Mouse (Mus musculus) brain, embryonic 18.5 days (tissue): ENCODE measurements around the gene Akap12.

ENCODE experiments used
- DNase-seq: peaks from one replicate; pipeline ENCODE4 v3.0.0-alpha.2; 2012; ENCODE audit warnings: low read depth, low spot score

Akap12 gene

DNA sequence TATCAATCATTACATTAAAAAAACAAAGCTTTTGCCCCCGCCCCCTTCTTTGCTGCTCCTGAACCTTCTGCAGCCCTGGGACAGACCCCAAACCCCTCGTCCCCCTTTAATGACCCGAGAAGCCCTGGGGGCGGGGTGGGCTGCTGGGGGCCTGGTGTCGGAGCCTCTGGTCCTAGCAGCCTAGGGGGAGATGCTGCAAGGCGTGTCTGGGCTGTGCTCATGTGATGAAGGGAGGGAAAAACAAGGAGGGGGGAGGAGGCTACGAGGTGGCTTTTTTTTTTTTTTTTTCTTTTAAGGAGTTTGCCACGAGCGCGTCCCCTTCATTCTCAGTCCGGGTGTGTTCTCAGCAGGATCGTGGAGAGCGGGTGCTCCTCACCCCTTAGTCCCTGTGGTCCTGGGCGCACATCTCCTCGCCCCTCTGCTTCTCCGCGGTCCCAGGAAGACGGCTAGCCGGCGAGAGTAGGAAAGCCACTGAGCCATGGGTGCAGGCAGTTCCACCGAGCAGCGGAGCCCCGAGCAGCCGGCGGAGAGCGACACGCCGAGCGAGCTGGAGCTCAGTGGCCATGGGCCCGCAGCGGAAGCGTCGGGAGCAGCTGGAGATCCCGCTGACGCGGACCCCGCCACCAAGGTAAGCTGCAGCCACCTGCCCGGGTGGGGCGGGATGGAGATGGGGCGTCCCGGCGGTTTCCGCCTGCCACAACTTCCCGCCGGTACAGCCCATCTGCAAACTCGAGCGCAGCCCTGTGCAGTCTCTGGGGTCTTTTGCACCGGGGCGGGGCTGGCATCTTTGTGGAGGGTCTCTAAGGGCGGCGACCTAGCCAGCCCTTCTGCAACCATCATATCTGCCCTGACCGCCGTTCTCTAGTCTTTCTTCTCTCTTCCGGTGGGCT, at the start of gene Akap12:
TSS of gene Akap12 (plus strand) at position 340 of the 890 bp plus-strand sequence.
- no peak for DNase-seq

DNA sequence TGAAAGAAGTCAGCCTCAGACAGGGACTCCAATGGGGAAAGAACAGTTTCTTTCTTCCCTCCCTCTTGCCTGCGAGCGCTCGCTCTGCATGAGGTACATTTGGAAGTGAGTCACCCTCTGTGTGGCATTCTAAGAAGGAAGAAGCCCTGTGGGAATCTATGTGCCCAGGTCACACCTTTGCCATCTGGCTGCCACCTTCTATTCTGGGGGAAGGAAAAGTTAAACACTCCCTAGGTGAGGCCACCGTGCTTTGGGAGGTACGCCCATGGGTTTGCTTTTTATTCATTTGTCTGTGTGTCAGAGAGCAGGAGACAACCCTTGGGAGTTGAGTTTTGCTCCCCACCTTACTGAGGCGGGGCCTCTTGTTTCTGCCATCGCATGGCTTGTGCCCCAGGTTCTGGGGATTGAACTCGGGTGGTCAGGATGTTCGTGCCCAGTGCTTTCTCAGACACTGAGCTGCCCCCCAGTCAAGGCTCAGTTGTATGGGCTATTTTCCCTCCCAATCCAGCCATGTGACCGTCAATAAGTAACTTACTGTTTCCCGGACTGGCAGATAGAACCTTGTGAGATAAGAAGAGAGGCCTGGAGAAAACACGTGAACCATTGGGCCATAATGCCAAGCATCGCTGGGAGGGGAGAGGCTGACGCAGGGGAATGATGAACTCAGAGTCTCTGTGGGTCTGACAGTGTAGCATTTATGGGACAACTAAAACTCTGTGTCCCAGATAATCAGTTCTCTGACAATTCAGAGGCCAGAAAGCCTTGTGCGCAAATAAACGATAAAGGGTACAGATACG, 35.4 kb upstream of the Akap12 start:
- no peak for DNase-seq

DNA sequence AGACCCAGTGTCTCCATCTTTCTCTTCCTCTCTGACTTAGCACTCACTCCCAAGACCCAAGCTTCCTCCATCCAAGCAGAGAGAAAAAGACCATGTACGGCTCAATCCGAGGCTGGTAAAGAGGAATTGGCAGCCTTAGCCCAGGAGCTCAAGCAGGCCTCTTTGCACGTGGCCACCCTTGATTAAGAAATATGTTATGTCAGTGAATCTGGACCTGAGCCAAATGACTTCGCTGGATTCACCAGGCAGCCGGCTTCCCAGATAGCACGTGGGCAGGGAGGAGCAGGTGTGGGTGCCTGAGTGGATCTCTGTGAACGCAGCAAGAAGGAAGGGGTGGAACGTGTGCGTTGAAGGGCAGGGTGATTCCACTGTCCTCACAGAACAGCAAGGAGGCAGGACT, 33.1 kb upstream of the Akap12 start:
- no peak for DNase-seq

DNA sequence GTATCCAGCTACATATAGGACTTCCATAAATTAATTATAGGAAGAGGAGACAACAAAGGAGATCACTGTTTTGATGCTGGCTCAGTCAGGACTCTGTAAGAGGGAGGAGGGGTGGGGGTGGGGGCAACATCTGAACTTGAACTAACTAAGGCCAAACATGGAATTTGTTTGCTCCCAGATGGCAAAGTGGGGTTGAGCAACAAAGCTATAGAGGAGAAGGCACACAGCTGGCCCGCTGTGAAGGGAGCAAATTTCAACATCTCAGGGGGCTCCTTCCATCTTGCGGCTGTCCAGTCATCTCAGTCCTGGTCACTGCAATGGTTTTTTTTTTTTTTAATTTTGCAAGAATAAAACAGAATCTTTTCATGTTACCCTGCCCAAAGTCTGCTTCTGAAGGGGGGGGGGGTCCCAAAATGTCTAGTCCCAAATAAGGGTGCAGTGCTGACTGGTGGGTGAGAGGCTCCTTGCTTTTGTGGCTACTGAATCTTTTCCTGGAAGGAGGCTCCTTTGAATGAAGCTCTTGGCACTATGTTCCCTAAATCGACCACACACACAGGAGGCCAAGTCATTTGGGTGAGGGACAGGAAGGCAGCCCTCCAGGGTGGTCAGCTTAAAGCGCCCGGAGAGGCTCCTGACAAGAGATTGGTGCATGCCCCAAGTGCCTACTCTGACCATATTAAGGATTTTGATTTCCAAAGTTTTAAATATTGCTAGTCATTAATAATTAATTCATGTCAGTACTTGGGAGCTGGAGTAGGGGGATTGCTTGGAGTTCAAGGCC, 26.2 kb upstream of the Akap12 start:
- DNase-seq, result no peak

DNA sequence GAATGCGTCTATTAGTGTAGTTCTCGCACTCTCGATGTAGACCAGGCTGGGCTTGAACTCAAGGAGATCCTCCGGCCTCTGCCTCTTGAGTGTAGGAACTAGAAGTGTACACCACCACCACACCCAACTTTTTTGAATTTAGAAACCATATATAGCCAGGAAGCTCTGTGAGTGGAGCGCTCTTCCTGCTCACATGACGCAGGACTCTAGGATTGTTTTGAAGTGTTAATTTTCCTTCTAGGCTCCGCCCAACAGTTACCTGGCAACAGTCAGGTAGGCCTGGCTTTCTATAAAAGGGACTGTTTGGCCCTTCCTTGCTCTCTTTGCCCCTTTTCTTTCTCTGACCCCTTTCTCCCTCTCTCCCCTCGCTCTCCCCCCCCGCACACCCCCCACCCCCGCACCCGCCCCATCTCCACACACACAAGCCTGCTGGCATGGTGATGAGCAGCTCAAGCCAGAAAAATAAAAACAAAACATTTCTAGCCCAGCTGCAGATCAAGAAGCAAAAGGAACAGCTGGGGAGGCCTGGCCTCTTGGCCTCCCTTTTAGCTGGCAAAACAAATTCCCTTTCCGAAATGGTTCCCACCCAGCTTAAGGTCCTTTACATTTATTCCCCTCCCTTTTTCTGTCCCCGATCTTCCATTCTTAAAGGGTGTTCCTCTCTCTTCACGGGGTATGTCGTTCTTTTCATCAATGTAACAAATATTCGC, 22.4 kb upstream of the Akap12 start:
- no peak for DNase-seq

DNA sequence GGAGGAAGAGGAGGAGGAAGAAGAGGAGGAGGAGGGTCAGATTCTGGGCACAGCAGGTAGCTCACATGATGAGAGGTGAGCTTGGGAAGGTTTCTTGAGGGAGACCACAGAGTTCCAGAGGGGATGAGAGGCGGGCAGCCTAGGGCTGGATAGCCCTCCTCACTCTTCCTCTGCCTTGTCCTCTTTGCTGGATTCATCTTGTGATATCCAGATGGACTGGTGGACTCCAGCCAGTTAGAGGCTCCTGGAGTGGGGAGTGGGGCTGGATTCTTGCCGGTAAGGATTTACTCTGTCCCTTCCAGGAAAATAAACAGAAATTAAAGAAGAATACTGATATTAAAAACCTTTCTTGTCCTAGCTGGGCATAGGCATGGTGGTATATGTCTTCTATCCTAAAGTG, 20.4 kb upstream of the Akap12 start:
- DNase-seq, result no peak

DNA sequence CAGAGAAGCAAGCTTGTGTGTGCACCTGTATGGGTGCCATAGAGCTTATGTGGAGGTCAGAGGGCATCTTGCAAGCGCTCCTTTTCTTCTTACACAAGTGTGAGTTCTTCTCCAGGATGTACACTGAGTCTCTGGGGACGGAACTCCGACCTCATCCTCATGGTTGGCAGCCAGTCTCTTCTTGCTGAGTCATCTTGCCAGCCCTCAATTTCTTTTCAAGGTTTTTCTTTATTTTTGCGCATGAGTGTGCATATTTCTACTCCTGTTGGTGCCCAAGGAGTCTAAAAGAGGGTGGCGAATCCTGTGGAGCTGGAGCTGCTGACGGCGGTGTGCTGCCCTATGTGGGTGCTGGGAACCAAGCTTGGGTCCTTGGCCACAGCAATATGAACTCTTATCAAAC, 19.8 kb upstream of the Akap12 start:
- no peak for DNase-seq

DNA sequence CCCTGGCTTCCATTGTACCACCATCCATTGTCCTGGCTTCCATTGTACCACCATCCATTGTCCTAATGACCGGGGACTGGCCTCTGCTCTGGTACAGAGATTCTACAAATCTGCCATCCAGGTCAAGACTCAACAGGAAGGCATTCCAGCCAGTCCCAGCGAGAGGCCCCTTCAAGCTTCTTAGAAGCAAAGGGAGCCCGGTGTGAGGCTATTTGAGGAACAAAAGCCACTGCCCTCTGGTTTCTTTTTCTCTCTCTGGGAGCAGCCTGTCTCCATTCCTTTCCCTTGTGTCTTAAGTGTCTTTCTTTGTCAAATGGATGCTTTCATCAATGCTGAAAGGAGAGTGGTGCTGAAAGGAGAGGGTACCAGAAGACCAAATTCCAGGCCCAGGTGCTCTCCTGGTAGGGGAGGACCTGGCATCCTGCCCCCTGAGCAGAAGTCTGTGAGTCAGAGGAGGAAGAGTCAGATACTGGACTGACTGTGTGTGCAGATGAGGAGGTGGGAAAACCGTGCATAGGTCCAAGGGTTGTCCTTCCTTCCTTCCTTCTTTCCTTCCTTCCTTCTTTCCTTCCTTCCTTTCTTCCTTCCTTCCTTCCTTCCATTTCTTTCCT, 16.8 kb upstream of the Akap12 start:
- no peak for DNase-seq

DNA sequence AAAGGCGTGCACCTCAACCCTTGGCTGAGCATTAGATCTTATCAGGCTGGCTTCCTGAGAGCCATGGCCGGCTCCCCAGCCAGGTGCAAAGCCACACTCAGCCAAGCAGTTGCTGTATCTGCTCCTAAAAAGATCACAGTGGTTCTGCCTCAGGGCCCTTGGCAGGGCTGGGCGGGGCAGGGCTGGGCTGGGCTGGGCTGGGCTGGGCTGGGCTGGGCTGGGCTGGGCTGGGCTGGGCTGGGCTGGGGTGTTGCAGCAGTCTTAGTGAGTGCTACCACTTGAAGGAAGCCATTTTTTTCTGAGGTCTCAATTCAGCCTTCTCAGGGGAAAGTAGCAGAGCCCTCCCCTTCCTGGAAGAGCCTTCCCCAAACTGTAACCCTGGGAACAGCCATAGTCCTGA, 15.5 kb upstream of the Akap12 start:
- no peak for DNase-seq

DNA sequence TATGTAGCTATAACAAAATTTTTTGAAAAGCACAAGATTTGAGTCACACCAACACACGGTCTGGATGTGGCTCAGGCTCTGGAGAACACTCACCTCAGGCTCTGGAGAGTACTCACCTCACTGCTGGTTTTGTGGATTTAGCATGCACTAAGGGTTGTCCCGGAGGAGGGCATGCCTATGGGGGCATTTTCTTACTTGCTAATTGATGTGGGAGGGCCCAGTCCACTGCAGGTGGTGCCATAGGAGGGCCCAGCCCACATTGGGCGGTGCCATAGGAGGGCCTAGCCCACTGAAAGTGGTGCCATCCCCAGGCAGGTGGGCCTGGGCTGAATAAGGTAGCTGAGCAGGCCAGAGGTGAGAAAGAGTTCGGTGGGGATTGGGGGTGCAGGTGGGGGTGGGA, 12.6 kb upstream of the Akap12 start:
- DNase-seq, result no peak

DNA sequence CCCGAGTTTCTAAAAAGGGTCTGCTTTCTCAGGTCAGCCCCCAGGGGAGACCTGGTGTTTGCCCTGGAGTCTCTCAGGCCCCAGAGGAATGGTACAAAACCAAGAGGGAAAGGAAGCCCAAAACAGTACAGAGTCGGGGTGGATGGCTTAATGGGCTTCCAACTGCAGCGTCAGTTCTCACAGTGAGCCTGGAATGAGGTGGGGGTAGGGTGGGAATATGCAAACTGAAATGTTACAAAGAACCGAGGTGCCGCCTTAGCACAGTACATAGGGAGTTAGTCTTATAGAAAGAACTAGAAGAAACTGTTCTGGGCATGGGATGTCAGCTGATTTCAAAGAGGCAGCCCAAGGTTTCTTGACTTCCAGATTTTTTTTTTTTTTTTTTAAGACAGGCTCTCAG, 11.7 kb upstream of the Akap12 start:
- no peak for DNase-seq

DNA sequence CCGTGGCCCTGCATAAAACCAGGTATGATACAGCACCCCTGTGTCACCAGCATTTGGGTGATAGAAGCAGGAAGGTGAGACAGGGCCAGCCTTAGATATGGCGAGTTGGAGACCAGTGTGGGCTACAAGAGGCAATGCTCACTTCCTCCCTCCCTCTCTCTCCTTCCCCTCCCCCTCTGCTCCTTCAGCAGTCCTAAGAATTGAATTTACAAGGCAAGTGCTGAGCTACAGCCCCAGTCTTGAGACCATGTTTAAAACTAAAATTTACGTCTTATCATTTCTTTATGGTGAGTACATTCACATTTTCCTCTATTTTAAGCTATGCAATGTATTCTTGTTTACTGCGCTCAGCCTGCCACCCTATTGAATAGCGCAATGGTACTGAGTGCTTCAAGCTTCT, 5.3 kb upstream of the Akap12 start:
- no peak for DNase-seq

DNA sequence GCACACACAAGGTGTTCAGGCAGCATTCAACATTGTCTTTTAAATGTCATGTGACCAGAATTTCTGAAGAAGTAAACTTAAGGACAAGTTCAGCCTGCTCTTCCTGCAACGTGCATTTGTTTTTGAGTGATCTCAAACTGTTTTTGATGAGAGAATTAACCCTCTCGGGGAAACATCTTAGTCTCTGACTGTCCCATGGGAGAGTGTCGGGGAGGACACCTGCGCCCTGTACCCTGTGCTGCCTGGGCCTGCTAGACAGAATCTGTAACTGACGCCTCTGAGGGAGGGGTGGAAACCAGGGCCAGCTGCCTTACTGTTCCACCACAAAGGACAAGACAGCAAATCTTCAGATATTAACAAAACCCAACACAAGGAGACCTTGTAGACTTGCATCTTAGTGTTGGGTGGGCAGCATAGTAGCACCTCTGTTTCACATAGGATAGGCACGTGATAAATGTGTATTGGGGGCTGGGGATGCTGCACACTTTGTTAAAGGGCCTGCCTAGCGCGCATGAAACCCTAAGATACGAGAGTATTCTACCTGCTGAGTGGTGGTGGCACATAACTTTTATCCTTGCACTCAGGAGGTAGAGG, 4.7 kb upstream of the Akap12 start:
- no peak for DNase-seq

DNA sequence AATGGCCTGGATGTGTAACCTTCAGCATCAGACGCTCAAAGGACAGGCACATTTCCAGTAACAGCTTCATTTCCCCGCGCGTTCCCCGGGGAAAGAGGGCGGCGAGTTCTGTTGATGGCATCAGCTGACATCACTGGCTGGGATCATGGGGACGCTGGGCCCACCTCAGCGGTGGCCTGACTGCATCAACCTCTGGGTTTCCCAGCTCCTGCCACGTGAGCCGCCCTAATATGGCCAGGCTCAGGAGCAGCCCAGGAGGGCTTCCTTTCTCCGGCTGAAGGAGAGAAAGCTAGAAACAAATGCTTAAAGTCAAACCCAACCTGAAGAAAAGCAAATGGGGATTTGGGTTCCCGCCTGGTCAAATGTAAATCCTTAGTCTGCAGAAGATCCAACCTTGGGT, 539 bp upstream of the Akap12 start:
- no peak for DNase-seq

DNA sequence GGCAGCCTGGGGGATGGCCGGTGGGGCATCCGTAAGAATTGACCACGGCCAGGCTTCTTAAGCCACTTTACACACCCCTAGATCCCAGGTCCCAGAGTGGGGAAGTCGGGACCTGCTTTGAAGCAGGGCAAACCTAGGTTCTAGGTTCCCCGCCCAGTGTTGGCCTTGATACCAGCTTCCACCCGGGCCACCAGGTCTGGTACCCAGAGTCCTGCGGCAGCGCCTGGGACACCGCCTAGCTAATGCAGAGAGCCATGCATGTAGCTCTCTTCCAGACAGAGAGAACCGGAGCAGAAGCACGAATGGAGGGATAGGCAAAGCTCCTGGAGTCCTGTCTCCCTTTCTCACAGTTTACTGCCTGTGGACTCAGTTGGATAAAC, 741 bp downstream of the Akap12 start:
- DNase-seq, result no peak

DNA sequence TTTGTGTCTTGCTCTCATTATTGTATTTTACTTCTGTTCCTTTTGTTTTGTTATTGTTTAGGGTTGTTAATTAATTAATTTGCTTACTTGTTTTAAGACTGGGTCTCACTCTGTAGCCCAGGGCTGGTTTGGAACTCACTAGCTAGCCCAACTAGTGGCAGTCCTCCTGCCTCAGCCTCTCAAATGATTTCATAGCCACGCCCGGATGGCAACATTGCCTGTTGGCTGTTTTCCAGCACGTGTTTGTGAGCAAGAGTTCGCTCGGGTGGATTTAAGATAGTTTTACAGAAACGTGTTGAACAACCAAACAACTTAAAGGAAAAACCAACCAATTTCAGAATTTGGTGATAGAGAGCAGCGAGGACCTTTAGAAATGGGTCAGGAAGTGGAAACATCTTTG, 1.3 kb downstream of the Akap12 start:
- no peak for DNase-seq

DNA sequence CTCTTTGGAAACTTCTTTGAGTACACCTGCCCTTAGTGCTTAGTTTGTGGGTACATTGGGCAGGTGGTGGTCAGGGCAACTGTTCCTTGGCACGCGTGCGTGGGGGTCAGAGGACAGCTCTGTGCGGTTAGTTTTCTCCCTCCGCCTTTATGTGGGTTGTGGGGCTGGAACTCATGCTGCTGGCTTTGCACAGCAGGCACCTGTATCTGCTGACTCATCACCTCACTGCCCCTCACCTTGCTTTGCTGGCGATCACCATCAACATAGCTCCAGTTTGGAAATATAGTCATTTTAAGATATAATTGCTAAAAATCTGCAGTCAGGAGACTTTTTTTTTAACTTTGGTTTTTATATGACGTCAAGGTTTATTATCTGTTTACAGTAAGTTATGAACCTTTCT, 2.0 kb downstream of the Akap12 start:
- no peak for DNase-seq

DNA sequence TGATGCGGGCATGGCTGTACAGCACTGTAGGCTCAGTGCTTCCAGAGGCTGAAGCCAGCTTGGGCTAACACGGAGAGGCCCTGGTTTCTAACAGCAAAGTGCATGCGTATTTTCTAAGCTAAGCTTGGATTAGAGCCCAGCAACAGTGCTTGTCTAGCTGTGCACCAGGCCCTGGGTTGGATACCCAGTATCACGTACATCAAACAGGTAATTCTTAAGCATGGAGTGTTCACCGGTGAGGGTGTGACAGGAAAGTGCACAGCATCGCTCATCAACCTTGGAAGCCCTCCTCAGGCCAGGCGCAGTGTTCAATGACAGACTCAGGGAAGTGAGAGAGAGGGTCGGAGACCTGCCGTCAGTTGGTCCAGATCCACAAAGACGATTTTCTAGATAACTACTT, 9.4 kb downstream of the Akap12 start:
- DNase-seq, result no peak

DNA sequence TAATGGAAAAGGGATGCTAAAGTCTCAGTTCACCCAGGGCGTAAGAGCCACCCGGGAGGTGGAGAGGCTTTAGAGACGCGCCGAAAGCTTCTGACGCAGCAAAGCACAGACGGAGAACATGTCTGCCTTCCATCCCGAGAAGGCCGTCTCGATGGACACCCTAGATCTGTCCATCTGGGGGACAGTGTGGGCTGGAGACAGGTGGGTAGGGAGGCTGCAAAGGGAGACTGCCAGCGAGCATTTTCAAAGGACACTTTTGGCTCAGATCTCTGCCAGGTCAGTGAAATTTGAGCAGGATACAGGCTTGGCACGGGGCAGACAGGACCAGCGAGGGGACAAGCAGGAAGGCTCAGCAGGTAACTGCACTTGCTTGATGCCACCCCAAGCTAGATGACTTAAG, 9.9 kb downstream of the Akap12 start:
- no peak for DNase-seq

DNA sequence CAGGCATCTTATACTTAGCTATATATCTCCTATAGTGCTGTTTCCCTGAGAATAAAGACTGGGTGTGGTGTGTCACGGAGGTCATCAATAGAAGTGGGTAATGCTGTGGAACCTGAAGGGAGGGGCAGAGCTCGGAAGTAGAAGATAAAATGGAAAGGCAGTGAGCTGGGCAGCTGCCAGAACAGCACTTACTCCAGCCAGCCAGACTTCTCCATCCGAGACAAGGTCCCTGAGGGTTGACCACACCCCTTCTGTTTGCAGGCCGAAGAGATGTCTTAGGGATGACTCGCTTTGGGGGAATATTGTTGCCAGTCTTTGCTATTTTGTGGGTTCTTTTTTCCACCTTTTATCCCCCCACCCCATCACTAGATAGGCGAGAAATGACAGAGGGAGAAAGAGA, 11.9 kb downstream of the Akap12 start:
- DNase-seq, result no peak

DNA sequence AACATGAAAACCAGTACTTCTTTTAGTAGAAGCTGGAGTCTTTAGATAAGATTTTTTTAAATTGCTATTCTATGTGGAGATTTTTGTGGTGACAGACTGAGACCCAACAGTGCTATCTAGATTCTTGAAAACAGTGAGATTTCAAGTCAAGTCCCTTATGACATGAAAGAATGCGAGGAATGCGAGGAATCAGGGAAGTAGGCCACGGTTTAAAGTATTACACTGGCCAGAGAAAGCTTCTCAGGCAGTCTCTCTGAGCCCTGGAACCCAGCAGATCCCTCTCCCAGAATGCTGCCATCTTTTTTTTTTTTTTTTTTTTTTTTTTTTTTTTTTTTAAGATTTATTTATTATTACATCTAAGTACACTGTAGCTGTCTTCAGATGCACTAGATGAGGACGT, 16.2 kb downstream of the Akap12 start:
- no peak for DNase-seq
